Mouse (Mus musculus): ENCODE data around the gene Tsen54.

Tsen54 gene

DNA sequence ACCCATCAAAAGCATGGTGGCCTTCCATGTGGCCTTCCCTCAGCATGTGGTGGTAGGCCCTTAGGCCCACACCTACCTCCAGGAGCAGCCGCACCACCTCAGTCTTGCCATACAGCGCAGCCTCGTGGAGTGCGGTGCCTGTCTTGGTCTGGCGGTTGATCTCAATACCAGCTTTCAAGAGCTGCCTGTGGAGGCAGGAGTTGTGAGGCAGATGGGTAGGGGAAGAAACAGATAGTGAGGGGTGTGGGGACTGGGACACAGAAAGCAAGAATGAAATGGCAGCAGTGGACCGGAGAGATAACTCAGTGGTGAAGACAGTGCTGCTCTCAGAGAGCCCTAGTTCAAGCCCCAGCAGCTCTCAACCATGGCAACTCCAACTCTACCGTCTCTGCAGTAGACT, 9.5 kb upstream of the Tsen54 start:
- no peak for DNase-seq

DNA sequence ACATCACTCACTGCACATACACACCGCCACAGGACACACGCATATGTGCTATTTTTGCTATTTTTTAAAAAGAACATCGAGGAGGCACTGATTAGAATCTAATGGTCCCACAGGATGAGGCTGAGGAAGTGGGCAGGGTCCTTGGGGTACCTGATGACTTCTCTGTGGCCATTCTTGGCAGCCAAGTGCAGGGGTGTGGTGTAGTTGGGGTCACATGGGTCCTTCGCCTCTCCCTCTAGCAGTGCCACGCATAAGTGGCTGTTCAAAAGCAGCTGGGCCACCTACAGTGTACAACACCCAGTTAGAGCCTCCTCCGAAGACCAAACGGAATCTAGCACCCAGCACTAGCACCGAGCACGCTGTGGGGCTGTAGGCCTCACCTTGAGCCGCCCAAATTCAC, 8.4 kb upstream of the Tsen54 start:
- no peak for DNase-seq

- no peak for DNase-seq
These were observed 7.2 kb upstream of the Tsen54 start for GRCm38 (mm10) chr11:115807306-115807705.

GRCm38 (mm10) chr11:115807971-115808370, 6.6 kb upstream of the Tsen54 start:
- DNase-seq: no peak

- no peak for DNase-seq
These were observed 5.7 kb upstream of the Tsen54 start for GRCm38 (mm10) chr11:115808696-115809310.

GRCm38 (mm10) chr11:115809311-115809781, 5.2 kb upstream of the Tsen54 start:
- DNase-seq: no peak

- no peak for DNase-seq
These were observed 4.1 kb upstream of the Tsen54 start for GRCm38 (mm10) chr11:115810377-115810776.

GRCm38 (mm10) chr11:115811381-115812093, 3.0 kb upstream of the Tsen54 start:
- no peak for DNase-seq

DNA sequence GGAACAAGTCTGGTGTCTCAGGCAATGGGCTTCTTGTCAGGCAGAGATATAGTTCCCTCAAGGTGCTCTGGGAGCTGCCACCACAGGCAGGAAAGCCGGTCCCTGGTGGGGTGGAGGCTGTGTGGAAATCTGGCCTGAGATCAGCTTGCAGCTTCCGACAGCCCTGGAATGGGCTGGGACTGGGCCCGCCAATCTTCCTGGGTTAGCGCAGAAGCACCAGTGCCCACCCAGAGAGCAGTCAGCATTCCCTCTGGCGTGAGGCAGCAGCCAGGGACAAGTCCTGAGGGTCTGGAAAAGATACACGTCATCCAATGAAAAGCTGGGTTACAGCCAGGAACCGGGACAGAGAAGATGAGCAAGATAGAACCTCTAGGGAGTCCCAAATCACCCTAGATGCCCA, 2.4 kb upstream of the Tsen54 start:
- DNase-seq: no peak

GRCm38 (mm10) chr11:115812533-115813420, 1.7 kb upstream of the Tsen54 start:
- peak; percentile 66 for DNase-seq

DNA sequence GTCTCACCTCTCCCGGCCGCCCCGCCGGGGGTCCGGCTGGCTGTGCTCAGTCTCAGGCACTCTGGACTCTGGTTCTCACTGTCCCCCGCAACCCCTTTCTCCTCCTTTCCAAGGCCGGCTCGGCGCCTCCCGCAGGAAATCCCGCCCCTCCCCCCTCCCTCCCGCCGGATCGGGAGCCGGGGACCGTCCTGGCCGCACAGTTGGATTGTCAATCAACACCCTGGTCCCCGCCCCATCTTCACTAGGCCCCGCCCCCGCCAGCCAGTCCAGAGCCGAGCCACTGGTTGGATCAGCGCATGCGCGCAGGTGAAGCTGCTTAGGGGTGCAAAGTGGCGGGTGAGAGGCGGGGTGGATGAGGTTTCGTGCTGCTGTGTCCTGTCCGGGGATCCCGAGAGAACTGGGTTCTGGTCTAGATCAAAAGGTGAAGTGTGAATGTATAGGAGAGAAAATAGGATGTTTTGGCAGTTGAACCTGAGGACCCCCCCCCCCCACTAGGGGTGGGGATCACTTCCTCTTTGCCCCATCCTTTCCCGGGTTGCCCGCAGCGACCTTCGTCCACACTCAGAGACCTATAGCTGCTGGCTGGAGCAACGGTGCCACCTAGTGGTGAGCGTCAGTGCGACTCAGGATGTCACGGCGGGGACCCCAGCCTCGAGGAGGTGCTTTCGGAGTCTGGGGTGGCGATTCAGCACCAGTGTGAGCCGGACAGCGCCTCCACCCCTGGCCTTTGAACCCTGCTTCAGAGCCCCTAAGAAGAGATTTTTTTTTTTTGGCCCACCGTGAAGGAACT, 822 bp upstream of the Tsen54 start, which contains the start of gene Caskin2:
Gene Caskin2 (minus strand): TSS at position 133 of the 790 bp plus-strand sequence.
- DNase-seq: peak; percentile 98

DNA sequence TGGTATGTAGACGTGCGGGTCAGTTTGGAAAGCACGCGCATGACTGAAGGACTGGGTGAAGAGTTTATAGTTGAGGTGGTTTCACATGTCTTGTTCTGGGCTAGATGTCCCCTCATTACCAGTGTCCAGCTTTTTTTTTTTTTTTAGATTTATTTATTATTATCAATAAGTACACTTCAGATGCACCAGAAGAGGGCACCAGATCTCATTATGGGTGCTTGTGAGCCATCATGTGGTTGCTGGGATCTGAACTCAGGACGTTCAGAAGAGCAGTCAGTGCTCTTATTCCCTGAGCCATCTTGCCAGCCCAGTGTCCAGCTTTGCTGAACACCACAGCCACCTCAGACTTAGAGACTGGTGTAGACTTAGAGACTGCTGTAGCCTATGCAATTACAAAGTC, 2.8 kb downstream of the Tsen54 start:
- no peak for DNase-seq

GRCm38 (mm10) chr11:115819915-115820623, 5.5 kb downstream of the Tsen54 start:
- DNase-seq: no peak

DNA sequence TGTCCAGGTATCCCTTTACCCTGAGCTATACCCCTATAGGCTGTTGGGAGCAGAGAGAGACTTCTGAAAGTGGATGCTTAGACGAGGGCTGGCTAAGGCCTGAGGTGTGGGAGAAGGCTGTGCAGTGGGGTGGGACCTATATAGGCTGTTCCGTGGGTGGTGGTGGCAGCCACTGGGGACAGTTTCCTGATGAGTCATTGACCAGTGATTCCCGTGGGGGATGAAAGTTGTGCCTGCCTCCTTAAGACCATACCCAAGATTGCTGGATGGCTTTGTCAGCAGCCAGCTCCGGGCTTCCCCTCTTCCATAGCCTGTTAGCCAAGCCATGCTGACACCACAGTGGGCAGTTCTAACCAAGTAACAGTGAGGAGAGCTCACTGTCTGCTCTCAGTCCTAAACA, 6.5 kb downstream of the Tsen54 start:
- no peak for DNase-seq

- DNase-seq: peak; percentile 94
These were observed 9.5 kb downstream of the Tsen54 start, which contains the start of gene Llgl2 for GRCm38 (mm10) chr11:115823774-115824740. Gene Llgl2, plus strand, starts transcription at chr11:115824049.

DNA sequence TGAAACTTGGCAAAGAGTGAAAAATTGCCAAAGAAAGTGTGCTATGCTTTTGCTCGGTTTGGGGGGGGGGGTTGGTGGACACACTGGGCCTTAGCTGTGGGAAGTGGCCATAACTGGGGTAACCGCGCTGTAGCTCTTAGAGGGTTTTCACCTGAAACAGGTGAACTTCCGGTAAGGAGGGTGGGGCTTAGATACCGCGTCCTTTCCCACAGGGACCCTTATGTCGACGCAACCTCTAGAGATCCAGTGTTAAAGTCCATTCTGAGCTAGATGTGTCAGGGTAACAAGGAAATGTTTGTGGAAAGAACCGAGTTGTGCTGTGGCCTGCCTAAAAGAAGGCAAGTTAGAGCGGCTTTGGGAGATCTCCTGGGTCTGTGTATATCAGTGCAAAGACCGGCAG, 10.3 kb downstream of the Tsen54 start:
- no peak for DNase-seq

DNA sequence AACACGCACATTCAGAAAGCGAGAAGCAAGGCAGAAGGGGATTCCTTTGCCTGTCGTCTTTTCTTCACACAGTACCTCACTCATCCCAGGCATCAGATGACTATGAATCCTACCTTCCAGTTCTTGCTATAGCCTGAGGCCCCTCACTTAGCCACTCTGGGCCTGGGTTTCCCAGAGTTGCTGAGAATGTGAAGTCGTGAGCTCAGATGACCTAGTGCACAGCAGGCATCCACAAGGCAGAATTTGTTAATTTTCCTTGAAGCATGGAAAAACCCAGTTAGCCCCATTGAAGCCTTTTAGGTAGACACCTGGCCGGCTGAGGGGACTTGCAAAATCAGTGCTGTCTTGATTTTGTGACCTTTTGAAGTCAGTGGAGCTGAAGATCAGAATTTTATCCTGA, 12.0 kb downstream of the Tsen54 start:
- DNase-seq: no peak

DNA sequence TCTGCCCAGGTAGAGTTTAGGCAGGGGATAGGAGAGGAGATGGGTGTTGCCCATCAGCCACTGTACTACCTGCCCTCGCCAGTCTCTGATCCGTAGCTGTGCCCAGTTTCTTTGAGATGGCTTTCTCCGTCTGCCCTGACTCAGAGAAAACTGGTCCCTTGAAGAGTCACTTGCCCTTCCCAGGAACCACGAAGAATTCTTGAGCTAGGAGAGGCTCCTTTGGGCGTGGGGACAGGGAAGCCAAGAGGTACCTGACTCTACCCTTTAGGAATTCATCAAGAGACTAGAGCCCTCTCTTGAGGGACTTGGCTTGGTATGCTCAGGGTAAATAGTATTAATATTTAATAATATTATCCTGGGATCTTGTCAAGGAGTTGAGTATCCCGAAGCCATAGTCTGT, 13.1 kb downstream of the Tsen54 start:
- DNase-seq: no peak

DNA sequence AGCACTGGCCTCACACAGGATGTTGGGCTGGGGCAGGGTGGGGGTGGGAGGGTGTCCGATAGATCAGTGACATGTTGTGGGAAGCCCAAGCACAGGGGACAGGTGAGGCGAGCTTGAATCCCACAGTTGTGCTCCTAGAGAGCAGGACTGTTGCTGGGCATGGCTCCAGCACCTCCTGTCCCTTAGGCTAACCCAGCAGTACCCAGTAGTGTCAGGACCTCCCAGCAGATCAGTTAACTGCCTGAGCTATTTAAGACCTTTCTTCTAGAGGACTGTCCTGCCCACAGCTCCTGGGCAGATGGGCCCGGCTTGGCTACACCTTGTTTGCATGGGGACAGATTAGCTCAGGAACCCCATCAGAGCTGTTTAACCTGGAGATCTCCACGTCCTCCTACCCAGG, 14.5 kb downstream of the Tsen54 start:
- DNase-seq: no peak

- DNase-seq: peak; percentile 32
These were observed 16.2 kb downstream of the Tsen54 start for GRCm38 (mm10) chr11:115830550-115831325.
